In genomic region chr3:137783937-137784911, GRCm38 (mm10) we compare ENCODE assay signal across 11 mouse cellular contexts.
DNase-seq lines count a peak whose midpoint lies in the region; ATAC-seq and TF ChIP-seq lines count a peak whose summit lies in the region.
"Had no signal": no experiment of that assay in that cellular context is flagged by ENCODE, and none has a peak within 500 bp of the region (broad histone marks: within the 10 kb centered on the region; RNA-seq: fewer than 3 reads in every experiment).

No protein-coding gene starts in this region.

- no peak overlapping the region for H3K9ac ChIP-seq in hindbrain, embryonic 13.5 days
- no peak overlapping the region for H3K9ac ChIP-seq in stomach, postnatal 0 days (ENCODE audit: low read length)

- peak; percentile 26 for DNase-seq in layer of hippocampus, adult 9-11 months
- DNase-seq in layer of hippocampus, adult 9-10 months (ENCODE audit: low spot score), result no peak
- DNase-seq in embryo, embryonic 11 days, result peak; percentile 42
- DNase-seq in stomach, postnatal 0 days (ENCODE audit: low spot score), result no peak
- no peak for DNase-seq in gastrocnemius, adult 18-20 months (ENCODE audit: low spot score)
- DNase-seq in thymus, postnatal 10 days (ENCODE audit: low spot score in 2 of 2), result no peak
- DNase-seq: kidney, postnatal 36 days; liver; thymus, adult 2 months had no signal

- H3K4me3 ChIP-seq in hindbrain, embryonic 13.5 days, result no peak overlapping the region
- no peak overlapping the region for H3K4me3 ChIP-seq in stomach, postnatal 0 days (ENCODE audit: low read depth, low read length)

- 18% methylated on average over 7 of the region's 7 CpGs for WGBS in hindbrain, embryonic 13.5 days
- WGBS in stomach, postnatal 0 days, result 62% methylated on average over 7 of the region's 7 CpGs

- peak; percentile 69 for ATAC-seq in hindbrain, embryonic 13.5 days (ENCODE audit: low FRiP score)
- 0 out of 2 replicates have a peak, but pooled peaks have one; percentile 15 for ATAC-seq in stomach, postnatal 0 days (ENCODE audit: low FRiP score, low TSS enrichment)
- no peak for ATAC-seq in monocyte, adult 5-6 weeks (replicated peaks; ENCODE audit: insufficient number of reproducible peaks, low FRiP score, low TSS enrichment, poor library complexity, severe bottlenecking)

- peak; percentile 2; the same call in 1 of the 2 replicates for TF ChIP-seq CTCF in stomach, postnatal 0 days (IDR thresholded peaks at IDR 0.05; ENCODE audit: low read depth)

- H3K9me3 ChIP-seq in hindbrain, embryonic 13.5 days, result no peaks in the 10 kb centered on the region
- no peaks in the 10 kb centered on the region for H3K9me3 ChIP-seq in stomach, postnatal 0 days (ENCODE audit: control insufficient read depth, low read length)

- H3K4me2 ChIP-seq in hindbrain, embryonic 13.5 days, result no peak overlapping the region
- H3K4me2 ChIP-seq in stomach, postnatal 0 days (replicated peaks; ENCODE audit: low read depth), result no peak overlapping the region

- no peaks in the 10 kb centered on the region for H3K36me3 ChIP-seq in hindbrain, embryonic 13.5 days
- no peaks in the 10 kb centered on the region for H3K36me3 ChIP-seq in stomach, postnatal 0 days (ENCODE audit: control insufficient read depth, insufficient read depth, low read length)

- peak overlapping the region; percentile 45; the same call in 1 of the 2 replicates for H3K27ac ChIP-seq in hindbrain, embryonic 13.5 days
- no peak overlapping the region for H3K27ac ChIP-seq in stomach, postnatal 0 days (replicated peaks)

- 0 out of 2 replicates have a peak, but pooled peaks cover 4% of the 10 kb centered on the region for H3K27me3 ChIP-seq in hindbrain, embryonic 13.5 days
- no peaks in the 10 kb centered on the region for H3K27me3 ChIP-seq in stomach, postnatal 0 days (ENCODE audit: control insufficient read depth, insufficient read depth, low read length)

- TF ChIP-seq EP300 in stomach, postnatal 0 days (optimal IDR thresholded peaks at IDR 0.05), result no peak

- H3K4me1 ChIP-seq in hindbrain, embryonic 13.5 days (replicated peaks), result peaks cover 29% of the 10 kb centered on the region
- H3K4me1 ChIP-seq in stomach, postnatal 0 days (replicated peaks; ENCODE audit: control insufficient read depth, insufficient read depth), result no peaks in the 10 kb centered on the region

Comparison
In these comparisons a context has a peak if more than half of its experiments do, and no peak if none do; other contexts are left out.
1. DNase-seq: peak in layer of hippocampus, adult 9-11 months (single experiment) and embryo, embryonic 11 days (single experiment); none in layer of hippocampus, adult 9-10 months (single experiment), stomach, postnatal 0 days (single experiment), gastrocnemius, adult 18-20 months (single experiment) and thymus, postnatal 10 days (0 of 2).